Mouse (Mus musculus) induced T-regulatory cell, adult 2 months (primary cell): ENCODE measurements around the gene Ralgapa2.
A peak's percentile ranks its signal among the peaks of the same experiment; 100 is the strongest.

Experiments used
- DNase-seq: peaks from one replicate; pipeline ENCODE4 v3.0.0-alpha.2; 2012; ENCODE audit warnings: low read depth

Ralgapa2 gene

DNA sequence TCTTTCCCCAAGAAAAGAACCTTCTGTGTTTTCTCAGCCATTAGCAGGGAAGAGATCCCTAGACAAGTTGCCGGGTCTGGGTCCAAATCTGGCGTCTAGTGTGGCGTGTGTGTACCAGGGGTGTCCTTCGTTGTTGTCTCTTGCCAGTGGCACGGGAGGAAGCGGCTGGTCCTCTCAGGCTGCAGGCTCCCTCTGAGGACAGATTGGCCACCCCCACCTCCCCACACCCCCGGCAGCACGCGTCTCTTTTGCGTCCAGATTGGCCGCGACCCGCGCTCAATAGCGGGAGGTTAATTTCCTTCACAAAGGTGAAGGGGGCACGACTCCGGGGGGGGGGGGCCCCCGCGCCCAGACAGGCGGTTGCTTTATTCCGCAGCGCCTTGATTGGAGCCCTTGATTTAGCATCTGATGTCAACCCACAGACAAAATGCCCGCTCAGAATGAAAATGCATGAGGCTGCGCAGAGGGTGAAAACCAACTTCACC lies 291.5 kb downstream of the Ralgapa2 start:
- DNase-seq = peak; percentile 58

DNA sequence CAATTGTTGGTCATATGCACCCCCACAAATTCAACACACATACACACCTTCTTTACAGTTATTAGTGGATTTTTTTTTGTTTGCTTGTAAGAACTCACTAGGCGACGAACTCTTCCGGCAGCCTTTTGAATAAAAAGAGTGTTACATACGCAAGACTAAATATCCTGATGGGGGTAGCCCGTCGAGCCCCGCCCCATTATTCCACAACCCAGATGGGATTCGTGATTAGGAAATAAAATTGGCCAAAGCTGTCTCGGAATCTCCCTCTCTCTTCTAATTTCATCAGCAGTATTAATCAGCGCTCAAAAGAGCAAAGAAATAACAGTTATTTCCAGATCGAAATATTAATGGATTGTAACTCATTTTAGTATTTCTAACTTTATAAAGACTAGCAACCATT lies 292.4 kb downstream of the Ralgapa2 start:
- DNase-seq = peak; percentile 38

DNA sequence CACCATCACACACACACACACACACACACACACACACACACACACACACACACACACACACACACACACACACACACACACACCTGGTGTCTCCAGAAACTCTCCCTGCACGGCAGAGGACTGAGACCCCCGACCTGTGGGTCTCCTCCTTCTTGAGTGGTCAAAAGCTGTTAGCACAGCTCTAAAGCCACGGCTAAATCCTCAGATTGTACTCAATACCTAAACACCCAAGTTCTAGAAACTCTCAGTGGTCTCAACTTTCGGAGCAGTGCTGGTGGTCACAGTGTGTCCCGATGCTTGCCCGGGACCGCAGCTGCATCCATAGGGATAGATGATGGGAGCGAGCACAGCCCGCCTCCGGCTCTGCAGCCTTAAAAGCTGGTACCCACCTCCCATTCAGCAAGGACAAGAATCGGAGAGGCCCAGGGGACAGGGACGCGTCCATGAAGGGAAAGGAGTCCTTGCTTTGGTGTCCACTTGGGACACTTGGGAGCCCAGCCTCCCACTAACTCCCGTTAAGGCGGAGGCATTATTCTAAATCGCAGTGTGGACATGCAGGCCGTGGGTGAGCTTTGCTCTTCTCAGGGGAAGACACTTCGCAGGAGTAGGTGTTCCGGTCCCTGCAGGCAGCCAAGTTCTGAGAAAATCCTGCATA lies 293.1 kb downstream of the Ralgapa2 start:
- peak; percentile 44 for DNase-seq

DNA sequence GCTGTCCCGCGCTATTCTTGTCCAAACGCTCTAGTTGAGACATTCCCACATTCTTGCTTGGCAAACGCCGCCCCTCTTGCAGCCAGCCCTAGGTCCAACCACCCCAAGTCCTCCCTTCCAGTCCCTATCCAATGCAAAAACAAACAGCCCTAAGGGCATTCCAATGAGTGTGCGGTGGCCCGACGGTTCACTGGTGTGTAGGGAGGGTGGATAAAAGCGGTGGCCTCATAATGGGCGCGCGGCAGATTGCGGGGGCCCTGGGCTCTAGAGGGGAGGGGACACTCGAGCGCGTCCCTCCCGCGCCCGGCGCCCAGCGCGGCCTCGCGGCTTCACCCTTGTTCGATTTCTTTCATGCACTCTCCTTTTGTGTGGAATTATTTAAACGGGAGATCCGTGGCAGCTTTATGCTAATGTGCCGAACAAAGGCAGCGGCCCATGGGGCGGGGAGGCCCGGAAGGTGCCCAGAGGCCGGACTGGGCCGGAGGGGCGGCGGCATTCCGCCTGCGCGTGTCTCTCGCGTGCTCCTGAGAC lies 293.9 kb downstream of the Ralgapa2 start:
- peak; percentile 25 for DNase-seq

DNA sequence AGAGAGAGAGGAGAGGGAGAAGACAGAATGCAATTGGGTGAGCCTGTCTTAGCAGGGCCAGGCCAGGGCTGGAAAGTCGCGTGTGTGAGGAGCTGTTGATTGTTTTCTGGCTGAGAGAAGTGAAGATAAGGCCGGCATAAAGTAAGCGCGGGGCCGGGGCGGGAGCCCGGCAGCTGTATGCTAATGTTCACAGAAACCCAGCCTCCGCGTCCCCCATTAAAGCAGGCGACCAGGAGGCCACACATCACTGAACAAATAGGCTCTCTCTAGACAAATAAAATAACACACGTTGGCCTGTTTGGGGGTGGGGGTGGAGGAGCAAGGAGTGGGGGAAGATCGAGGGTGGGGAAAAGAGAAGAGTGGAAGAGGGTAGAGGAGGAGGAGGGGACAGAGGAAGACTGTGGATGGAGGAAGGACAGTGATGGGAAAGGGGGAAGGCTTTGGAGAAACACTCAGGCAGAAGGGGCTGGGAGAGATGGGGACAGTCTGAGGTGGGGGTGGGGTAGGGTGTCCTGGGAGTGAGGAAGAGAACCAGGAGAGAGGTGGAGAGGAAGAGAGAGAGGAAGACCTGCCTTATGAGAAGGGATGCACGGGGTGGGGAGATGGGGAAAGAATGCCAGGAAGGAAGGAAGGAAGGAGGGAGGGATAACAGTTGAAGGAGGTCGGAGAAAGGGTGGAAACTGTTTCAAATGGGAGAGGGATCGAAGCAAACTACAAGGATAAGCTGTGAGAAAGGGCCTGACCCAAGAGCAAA lies 294.7 kb downstream of the Ralgapa2 start:
- DNase-seq = peak; percentile 23

DNA sequence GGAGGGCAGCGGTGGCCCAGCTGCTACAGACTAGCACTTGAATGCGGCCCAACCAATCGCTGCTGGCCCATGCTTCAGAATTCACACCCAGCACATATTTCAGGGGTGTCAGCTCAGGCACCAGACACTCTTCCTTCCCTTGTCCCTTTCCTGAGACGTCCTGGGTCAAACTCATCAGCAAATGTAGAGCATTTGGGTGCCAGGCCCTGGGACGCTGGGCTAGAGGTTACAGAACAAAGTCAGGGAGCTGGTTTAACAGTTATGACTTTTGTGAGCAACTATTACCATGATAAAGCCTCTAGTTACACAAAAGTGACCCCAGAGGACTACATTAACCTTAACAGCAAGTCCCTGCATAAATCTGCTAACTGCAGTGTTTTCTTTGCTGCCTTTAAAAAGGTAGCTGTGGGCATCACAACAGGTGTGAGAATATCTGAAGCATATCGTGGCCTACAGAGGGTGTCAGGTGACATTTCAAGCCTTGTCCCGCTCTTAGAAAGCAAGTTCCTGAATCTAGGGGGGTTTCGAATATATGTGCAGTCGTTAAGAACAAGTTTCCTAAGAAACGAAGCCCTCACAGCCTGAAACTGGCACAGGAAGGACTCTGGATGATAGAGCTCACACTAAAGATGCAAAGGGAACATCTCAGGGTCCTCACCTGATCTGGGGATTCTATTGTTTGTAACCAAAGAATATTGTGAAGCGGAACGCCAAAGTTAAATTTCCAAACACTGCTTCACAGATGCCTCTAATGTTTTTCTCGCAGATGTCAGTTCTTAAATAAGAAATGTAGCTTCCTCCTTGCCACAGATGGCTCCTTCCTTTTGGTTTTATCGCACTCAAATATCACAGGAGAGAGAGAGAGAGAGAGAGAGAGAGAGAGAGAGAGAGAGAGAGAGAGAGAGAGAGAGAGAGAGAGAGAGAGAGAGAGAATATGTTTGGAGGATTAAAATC lies 295.8 kb downstream of the Ralgapa2 start:
- DNase-seq = peak; percentile 26

DNA sequence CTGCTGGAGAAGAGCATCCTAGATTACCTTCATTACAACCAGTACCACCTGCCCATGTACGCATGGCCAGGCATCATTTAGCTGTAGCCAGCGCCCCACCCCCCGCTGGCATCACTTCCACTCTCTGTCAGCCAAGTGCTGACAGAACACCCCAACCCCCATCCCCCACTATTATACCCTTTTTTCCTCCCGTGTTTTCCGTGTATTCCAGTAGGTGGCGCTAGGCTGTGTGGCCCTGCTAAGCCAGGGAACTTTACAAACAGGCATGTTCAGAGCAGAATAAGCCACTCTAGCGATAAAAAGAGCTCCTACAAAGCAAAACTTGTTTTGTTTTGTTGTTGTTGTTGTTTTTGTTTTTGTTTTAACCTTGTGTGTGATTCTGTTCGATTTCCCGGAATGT lies 297.4 kb downstream of the Ralgapa2 start:
- peak; percentile 85 for DNase-seq

DNA sequence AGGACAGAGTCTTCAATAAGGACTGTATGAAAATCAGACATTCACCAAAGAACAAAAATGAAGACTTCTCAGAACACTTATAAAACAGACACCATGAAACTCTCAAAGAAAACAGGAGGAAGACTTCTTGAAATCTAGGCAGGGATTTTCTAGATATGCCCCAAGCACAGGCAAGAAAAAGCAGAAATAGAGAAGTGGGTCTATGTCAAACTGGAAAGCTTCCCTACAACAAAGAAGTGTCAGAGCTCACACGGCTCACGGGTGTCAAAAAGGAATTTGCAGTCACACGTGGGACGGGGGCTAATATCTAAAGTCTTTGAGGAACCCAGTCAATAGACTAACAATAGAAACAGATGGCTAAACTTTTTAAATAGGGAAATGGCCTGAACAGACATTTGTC lies 301.2 kb downstream of the Ralgapa2 start:
- no peak for DNase-seq

DNA sequence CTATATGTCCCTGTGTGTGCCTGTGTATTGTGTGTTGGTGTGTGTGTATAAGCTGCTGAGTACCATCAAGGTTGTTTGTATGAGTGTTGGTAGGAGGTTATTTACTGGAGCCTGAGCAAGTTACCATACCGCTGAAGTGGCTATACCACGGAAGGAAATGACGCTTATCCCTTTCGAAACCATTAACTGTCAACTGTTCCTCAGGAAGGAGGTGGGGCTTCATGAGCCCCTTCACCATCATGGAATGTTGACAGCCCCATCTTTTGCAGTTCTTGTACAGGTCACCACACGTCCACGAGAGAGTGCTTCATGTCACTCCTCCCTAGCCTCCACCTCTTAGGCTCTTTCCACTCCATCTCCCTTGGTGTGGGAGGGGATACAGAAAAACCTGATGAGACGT lies 314.2 kb downstream of the Ralgapa2 start:
- peak; percentile 89 for DNase-seq

DNA sequence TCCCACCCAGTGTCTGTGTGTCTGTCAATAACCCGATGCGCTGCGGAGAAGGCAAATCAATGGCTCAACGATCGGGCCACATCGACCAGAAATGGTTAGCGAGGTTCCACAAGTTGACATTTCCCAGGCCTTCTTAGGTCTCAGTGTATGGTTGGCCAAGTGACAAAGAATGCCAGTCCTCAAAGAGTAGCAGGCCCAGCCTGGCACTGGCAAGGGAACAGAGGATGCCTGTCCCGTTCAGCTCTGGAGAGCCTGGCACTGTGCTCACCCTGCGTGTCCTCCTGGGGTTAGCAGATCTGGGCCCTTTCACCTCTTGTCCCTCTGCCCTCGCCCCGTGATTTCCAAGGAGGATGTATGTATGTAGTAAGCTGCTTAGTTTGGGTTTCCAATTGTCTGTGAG lies 316.0 kb downstream of the Ralgapa2 start:
- peak; percentile 29 for DNase-seq
